Mouse (Mus musculus): ENCODE data around the gene Lhx2.

DNA sequence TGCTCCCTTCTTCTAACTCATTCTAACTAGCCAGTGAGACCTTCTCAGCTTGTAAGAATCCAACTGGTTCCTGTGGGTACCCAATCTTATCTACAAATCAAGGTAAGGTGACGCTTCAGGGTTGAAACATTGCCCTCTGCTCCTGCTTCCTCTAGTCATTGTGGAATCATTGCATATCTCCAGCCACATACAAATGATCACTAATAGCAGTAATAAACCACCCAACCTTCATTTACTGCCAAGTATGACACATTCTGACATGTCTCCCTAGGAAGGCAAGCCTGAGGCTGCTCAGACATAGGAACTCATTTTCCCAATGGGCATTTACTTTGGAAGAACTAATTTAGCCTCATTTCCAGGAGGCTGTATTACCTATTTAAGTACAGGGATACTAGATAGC is 33.9 kb upstream of the Lhx2 start:
- TF ChIP-seq GATA1 (IDR thresholded peaks at IDR 0.05; ENCODE audit: low read length) = no peak
- TF ChIP-seq TAL1 (IDR thresholded peaks at IDR 0.05; ENCODE audit: low read length) = no peak
